ENCODE assay signal across 8 mouse cellular contexts in genomic region chr2:117231257-117231656, GRCm38 (mm10). TPM values are rescaled to one million over a fixed set of nuclear protein-coding genes. Genes with fewer than 3 reads are reported as not detected.
DNase-seq lines count a peak whose midpoint lies in the region; ATAC-seq and TF ChIP-seq lines count a peak whose summit lies in the region.

No protein-coding gene starts in this region.

- H3K9ac ChIP-seq in forebrain, embryonic 15.5 days (replicated peaks): no peak overlapping the region
- no peak overlapping the region for H3K9ac ChIP-seq in hindbrain, embryonic 12.5 days

- DNase-seq in G1E (ENCODE audit: low spot score): peak; percentile 51
- DNase-seq in layer of hippocampus, adult 9-11 months: peak; percentile 74
- DNase-seq in lung, postnatal 14 days: peak; percentile 90
- peak; percentile 81 for DNase-seq in ovary, postnatal 36 days (ENCODE audit: low spot score)
- DNase-seq in thymus, postnatal 10 days (ENCODE audit: low spot score in 2 of 2): peak; percentile 16 to 79

- H3K27ac ChIP-seq in forebrain, embryonic 15.5 days (replicated peaks): no peak overlapping the region
- H3K27ac ChIP-seq in hindbrain, embryonic 12.5 days: no peak overlapping the region

- H3K4me1 ChIP-seq in G1E (ENCODE audit: insufficient read depth, low read depth, low read length): no peaks in the 10 kb centered on the region
- peaks cover 10% of the 10 kb centered on the region; the same call in 1 of the 2 replicates for H3K4me1 ChIP-seq in forebrain, embryonic 15.5 days
- peaks cover 6% of the 10 kb centered on the region; the same call in 1 of the 2 replicates for H3K4me1 ChIP-seq in hindbrain, embryonic 12.5 days

- H3K4me3 ChIP-seq in G1E (ENCODE audit: low read depth, low read length): no peak overlapping the region
- no peak overlapping the region for H3K4me3 ChIP-seq in forebrain, embryonic 15.5 days
- H3K4me3 ChIP-seq in hindbrain, embryonic 12.5 days: no peak overlapping the region

- H3K36me3 ChIP-seq in G1E (replicated peaks): no peaks in the 10 kb centered on the region
- H3K36me3 ChIP-seq in forebrain, embryonic 15.5 days: no peaks in the 10 kb centered on the region
- no peaks in the 10 kb centered on the region for H3K36me3 ChIP-seq in hindbrain, embryonic 12.5 days

- no peak overlapping the region for H3K4me2 ChIP-seq in forebrain, embryonic 15.5 days (replicated peaks)
- H3K4me2 ChIP-seq in hindbrain, embryonic 12.5 days (replicated peaks): peak overlapping the region; percentile 25; the same call in 1 of the 2 replicates

- 4% methylated on average over 13 of the region's 13 CpGs for WGBS in forebrain, embryonic 15.5 days
- WGBS in hindbrain, embryonic 12.5 days: 5% methylated on average over 13 of the region's 13 CpGs

- ATAC-seq in G1E (ENCODE audit: extremely low read depth, insufficient number of reproducible peaks, low FRiP score, poor library complexity, severe bottlenecking): peak; percentile 63
- ATAC-seq in cerebellum, adult (ENCODE audit: insufficient number of reproducible peaks, low FRiP score, low TSS enrichment): peak; percentile 91
- peak; percentile 89; the same call in 1 of the 2 replicates for ATAC-seq in forebrain, embryonic 15.5 days (replicated peaks)
- ATAC-seq in hindbrain, embryonic 12.5 days (ENCODE audit: low FRiP score): peak; percentile 75; the same call in 1 of the 2 replicates

- H3K9me3 ChIP-seq in G1E (replicated peaks): no peaks in the 10 kb centered on the region
- no peaks in the 10 kb centered on the region for H3K9me3 ChIP-seq in forebrain, embryonic 15.5 days
- no peaks in the 10 kb centered on the region for H3K9me3 ChIP-seq in hindbrain, embryonic 12.5 days (replicated peaks)

- H3K27me3 ChIP-seq in G1E (ENCODE audit: insufficient read depth, low read length): peaks cover 13% of the 10 kb centered on the region
- H3K27me3 ChIP-seq in forebrain, embryonic 15.5 days: no peaks in the 10 kb centered on the region
- H3K27me3 ChIP-seq in hindbrain, embryonic 12.5 days: peaks cover 4% of the 10 kb centered on the region; the same call in 1 of the 2 replicates

- peak; percentile 79 for TF ChIP-seq CTCF in G1E (IDR thresholded peaks at IDR 0.05; ENCODE audit: low read depth, low read length)

RNA-seq across cellular contexts. Expression of gene Fam98b, which starts 18.3 kb away (rescaled TPM):
- 43.0 and 50.8 TPM in 2 replicates for total RNA-seq in G1E (2014; fragmentation: Nextera tagmentation)
- 11.0 and 11.2 TPM in 2 replicates for total RNA-seq in G1E (2017)
- 7.4 and 11.2 TPM in 2 replicates for polyA plus RNA-seq in G1E (2012)
- polyA plus RNA-seq in forebrain, embryonic 15.5 days (2015; fragmentation: Nextera tagmentation; extraction: Ambion mirVana): 14.6 and 16.4 TPM in 2 replicates
- 14.7 and 18.2 TPM in 2 replicates for polyA plus RNA-seq in hindbrain, embryonic 12.5 days (2016; fragmentation: Nextera tagmentation; extraction: Ambion mirVana)
